Mouse (Mus musculus): ENCODE data around the gene Smad9.

Smad9 gene

GRCm38 (mm10) chr3:54755145-54756041 is at the start of gene Smad9:
Gene Smad9, plus strand, starts transcription at chr3:54755582.
- DNase-seq (ENCODE audit: low spot score): peak; percentile 62

GRCm38 (mm10) chr3:54708972-54709371 is 46.4 kb upstream of the Smad9 start:
- no peak for DNase-seq (ENCODE audit: low spot score)

- DNase-seq (ENCODE audit: low spot score): no peak
Measured at GRCm38 (mm10) chr3:54714253-54714652, 41.1 kb upstream of the Smad9 start, which contains the start of gene Gm21958. Gene Gm21958, minus strand, starts transcription at chr3:54714353.

GRCm38 (mm10) chr3:54715461-54715860 is 39.9 kb upstream of the Smad9 start:
- no peak for DNase-seq (ENCODE audit: low spot score)

GRCm38 (mm10) chr3:54717348-54717747 is 38.0 kb upstream of the Smad9 start:
- DNase-seq (ENCODE audit: low spot score): no peak

GRCm38 (mm10) chr3:54718947-54719346 is 36.4 kb upstream of the Smad9 start:
- DNase-seq (ENCODE audit: low spot score): no peak

GRCm38 (mm10) chr3:54723741-54724500 is 31.5 kb upstream of the Smad9 start:
- peak; percentile 19 for DNase-seq (ENCODE audit: low spot score)

GRCm38 (mm10) chr3:54725344-54725743 is 30.0 kb upstream of the Smad9 start:
- DNase-seq (ENCODE audit: low spot score): no peak

GRCm38 (mm10) chr3:54727588-54727987 is 27.8 kb upstream of the Smad9 start:
- DNase-seq (ENCODE audit: low spot score): no peak

- DNase-seq (ENCODE audit: low spot score): no peak
Measured at GRCm38 (mm10) chr3:54728100-54728499, 27.3 kb upstream of the Smad9 start.

- DNase-seq (ENCODE audit: low spot score): no peak
Measured at GRCm38 (mm10) chr3:54731626-54732150, 23.7 kb upstream of the Smad9 start.

- no peak for DNase-seq (ENCODE audit: low spot score)
Measured at GRCm38 (mm10) chr3:54732371-54732770, 23.0 kb upstream of the Smad9 start.

- peak; percentile 89 for DNase-seq (ENCODE audit: low spot score)
Measured at GRCm38 (mm10) chr3:54734411-54735246, 20.8 kb upstream of the Smad9 start.

GRCm38 (mm10) chr3:54735247-54736046 is 19.9 kb upstream of the Smad9 start, which contains the start of the genes Exosc8 and Alg5:
Gene Exosc8, minus strand, starts transcription at chr3:54735393.
Gene Alg5, plus strand, starts transcription at chr3:54735539.
- peak; percentile 91 for DNase-seq (ENCODE audit: low spot score)

- peak; percentile 23 for DNase-seq (ENCODE audit: low spot score)
Measured at GRCm38 (mm10) chr3:54736101-54736927, 19.1 kb upstream of the Smad9 start.

GRCm38 (mm10) chr3:54737317-54737716 is 18.1 kb upstream of the Smad9 start:
- DNase-seq (ENCODE audit: low spot score): no peak

GRCm38 (mm10) chr3:54741965-54742364 is 13.4 kb upstream of the Smad9 start:
- DNase-seq (ENCODE audit: low spot score): no peak

- DNase-seq (ENCODE audit: low spot score): no peak
Measured at GRCm38 (mm10) chr3:54745799-54746198, 9.6 kb upstream of the Smad9 start.

GRCm38 (mm10) chr3:54753411-54753810 is 2.0 kb upstream of the Smad9 start:
- DNase-seq (ENCODE audit: low spot score): no peak

GRCm38 (mm10) chr3:54756058-54756457 is 676 bp downstream of the Smad9 start:
- peak; percentile 69 for DNase-seq (ENCODE audit: low spot score)
